Mouse (Mus musculus): ENCODE data around the gene 1700010B08Rik.

DNA sequence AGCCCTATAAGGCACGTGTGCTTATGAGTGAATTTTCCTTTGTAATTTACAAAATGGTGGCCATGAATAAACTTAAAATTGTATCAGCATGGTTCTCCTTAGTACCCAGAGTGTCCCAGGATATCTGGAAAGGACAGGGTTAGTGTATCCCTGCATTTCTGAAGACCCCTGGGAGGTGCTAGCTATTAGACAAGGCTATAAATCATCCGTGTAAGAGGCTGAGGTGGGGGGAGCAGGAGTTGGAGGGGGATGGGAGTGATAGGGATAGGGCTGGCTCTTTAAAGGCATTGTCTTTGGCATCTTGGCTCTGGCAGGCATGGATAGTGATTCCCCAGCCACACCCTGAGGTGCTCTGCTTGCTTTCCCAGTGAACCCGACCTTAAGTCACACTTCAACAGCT lies 45.4 kb downstream of the 1700010B08Rik start:
- no peak for TF ChIP-seq CTCF (IDR thresholded peaks at IDR 0.05)
- no peak for TF ChIP-seq EP300 (IDR thresholded peaks at IDR 0.05)

All from lung, postnatal 0 days (tissue).